13 mouse cellular contexts compared by ENCODE assay signal in the genomic region with DNA sequence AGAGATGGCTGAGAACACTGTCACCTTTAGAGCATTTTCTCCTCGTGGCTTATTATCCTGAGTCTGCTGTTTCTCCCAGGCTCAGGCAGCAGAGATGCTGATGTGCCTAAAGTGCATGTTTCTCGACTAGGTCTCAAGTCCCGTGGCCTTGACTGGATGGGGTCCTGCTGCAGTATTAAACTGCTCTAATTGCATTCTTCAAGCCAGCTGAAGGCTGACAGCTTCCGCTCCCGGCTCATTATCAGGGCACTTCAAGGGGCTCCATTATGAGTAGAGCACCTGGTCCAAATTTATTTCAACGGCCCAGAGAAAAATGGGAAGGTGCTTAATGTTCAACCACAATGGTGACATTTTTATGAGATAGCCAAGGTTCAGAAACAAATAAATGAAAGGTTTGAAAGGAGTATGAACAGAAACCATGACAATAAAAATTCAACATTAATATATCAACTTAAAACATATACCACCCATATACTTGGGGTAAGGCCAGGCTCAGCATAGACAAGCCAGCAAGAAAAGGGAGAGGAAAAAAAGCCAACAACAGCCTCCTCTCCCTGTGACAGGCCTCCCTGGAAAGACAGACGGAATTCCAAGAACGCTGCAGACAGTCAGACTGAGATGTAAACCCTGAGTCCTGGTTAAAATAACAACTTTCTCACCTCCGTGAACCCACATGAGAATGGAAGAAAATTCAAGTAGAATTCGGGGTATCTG.
DNase-seq lines count a peak whose midpoint lies in the region; ATAC-seq and TF ChIP-seq lines count a peak whose summit lies in the region.
"Had no signal": no experiment of that assay in that cellular context is flagged by ENCODE, and none has a peak within 500 bp of the region (broad histone marks: within the 10 kb centered on the region; RNA-seq: fewer than 3 reads in every experiment).

No protein-coding gene starts in this region.

- H3K4me2 ChIP-seq in heart, postnatal 0 days (ENCODE audit: low read depth, low read length) = no peak overlapping the region
- H3K4me2 ChIP-seq in intestine, embryonic 15.5 days (replicated peaks) = no peak overlapping the region
- no peak overlapping the region for H3K4me2 ChIP-seq in stomach, embryonic 15.5 days
- H3K4me2 ChIP-seq in forebrain, embryonic 12.5 days = no peak overlapping the region
- H3K4me2 ChIP-seq: forebrain, embryonic 15.5 days had no signal

- intact Hi-C loops in heart, postnatal 10 days (cut with DNase I) = loop anchor here (5.0 kb wide), 1 partner anchor 710 kb away; no protein-coding TSS in a partner anchor

- H3K9ac ChIP-seq in heart, postnatal 0 days (replicated peaks; ENCODE audit: low read depth, low read length) = no peak overlapping the region
- H3K9ac ChIP-seq in intestine, embryonic 15.5 days = no peak overlapping the region
- no peak overlapping the region for H3K9ac ChIP-seq in stomach, embryonic 15.5 days
- H3K9ac ChIP-seq in forebrain, embryonic 12.5 days = no peak overlapping the region
- H3K9ac ChIP-seq: forebrain, embryonic 15.5 days; liver, embryonic 14.5 days had no signal

- ATAC-seq in heart, postnatal 0 days (ENCODE audit: insufficient read depth, low read depth) = no peak
- no peak for ATAC-seq in intestine, embryonic 15.5 days
- ATAC-seq in stomach, embryonic 15.5 days (ENCODE audit: insufficient read depth, low FRiP score, low read depth) = no peak
- no peak for ATAC-seq in forebrain, embryonic 12.5 days (ENCODE audit: low FRiP score)
- ATAC-seq: forebrain, embryonic 15.5 days; hindbrain, embryonic 16.5 days had no signal

- no peak for DNase-seq in heart, postnatal 0 days (ENCODE audit: low spot score)
- DNase-seq in heart, postnatal 10 days = no peak
- DNase-seq in embryonic facial prominence, embryonic 10.5 days (ENCODE audit: low spot score) = peak; percentile 61
- no peak for DNase-seq in gastrocnemius, adult 8-10 months (ENCODE audit: low spot score in 2 of 2)
- DNase-seq: cerebellum, adult 8-10 months; gastrocnemius, postnatal 25 days; thymus, postnatal 14 days had no signal

- no peaks in the 10 kb centered on the region for H3K9me3 ChIP-seq in heart, postnatal 0 days (replicated peaks; ENCODE audit: control insufficient read depth, low read length)
- H3K9me3 ChIP-seq in embryonic facial prominence, embryonic 10.5 days = no peaks in the 10 kb centered on the region
- H3K9me3 ChIP-seq in intestine, embryonic 15.5 days = no peaks in the 10 kb centered on the region
- no peaks in the 10 kb centered on the region for H3K9me3 ChIP-seq in stomach, embryonic 15.5 days
- no peaks in the 10 kb centered on the region for H3K9me3 ChIP-seq in forebrain, embryonic 12.5 days
- H3K9me3 ChIP-seq: forebrain, embryonic 15.5 days had no signal

- peak overlapping the region; percentile 61 for H3K27ac ChIP-seq in heart, postnatal 0 days (ENCODE audit: low read depth)
- peak overlapping the region; percentile 72 for H3K27ac ChIP-seq in embryonic facial prominence, embryonic 10.5 days (replicated peaks)
- H3K27ac ChIP-seq in intestine, embryonic 15.5 days = peak overlapping the region; percentile 81
- peak overlapping the region; percentile 78 for H3K27ac ChIP-seq in stomach, embryonic 15.5 days
- no peak overlapping the region for H3K27ac ChIP-seq in forebrain, embryonic 12.5 days
- H3K27ac ChIP-seq: forebrain, embryonic 15.5 days; liver, embryonic 14.5 days had no signal

- no peaks in the 10 kb centered on the region for H3K36me3 ChIP-seq in heart, postnatal 0 days (replicated peaks; ENCODE audit: control insufficient read depth, insufficient read depth, low read length)
- H3K36me3 ChIP-seq in embryonic facial prominence, embryonic 10.5 days (replicated peaks) = no peaks in the 10 kb centered on the region
- H3K36me3 ChIP-seq in intestine, embryonic 15.5 days = no peaks in the 10 kb centered on the region
- H3K36me3 ChIP-seq in stomach, embryonic 15.5 days = no peaks in the 10 kb centered on the region
- no peaks in the 10 kb centered on the region for H3K36me3 ChIP-seq in forebrain, embryonic 12.5 days (replicated peaks)
- H3K36me3 ChIP-seq: forebrain, embryonic 15.5 days had no signal

- TF ChIP-seq CTCF in heart, postnatal 0 days (IDR thresholded peaks at IDR 0.05; ENCODE audit: low read depth) = no peak

- WGBS in heart, postnatal 0 days = 38% methylated on average over 10 of the region's 10 CpGs
- 46% methylated on average over 10 of the region's 10 CpGs for WGBS in embryonic facial prominence, embryonic 10.5 days
- 32% methylated on average over 10 of the region's 10 CpGs for WGBS in intestine, embryonic 15.5 days
- 43% methylated on average over 10 of the region's 10 CpGs for WGBS in stomach, embryonic 15.5 days
- WGBS in forebrain, embryonic 12.5 days = 52% methylated on average over 10 of the region's 10 CpGs

- no peaks in the 10 kb centered on the region for H3K27me3 ChIP-seq in heart, postnatal 0 days (ENCODE audit: control insufficient read depth, insufficient read depth, low read length)
- no peaks in the 10 kb centered on the region for H3K27me3 ChIP-seq in embryonic facial prominence, embryonic 10.5 days (replicated peaks; ENCODE audit: low read depth, poor library complexity, severe bottlenecking)
- no peaks in the 10 kb centered on the region for H3K27me3 ChIP-seq in intestine, embryonic 15.5 days (replicated peaks)
- H3K27me3 ChIP-seq in stomach, embryonic 15.5 days (replicated peaks) = no peaks in the 10 kb centered on the region
- H3K27me3 ChIP-seq in forebrain, embryonic 12.5 days = no peaks in the 10 kb centered on the region
- H3K27me3 ChIP-seq: forebrain, embryonic 15.5 days had no signal

- H3K4me3 ChIP-seq in heart, postnatal 0 days (ENCODE audit: low read depth, low read length) = no peak overlapping the region
- no peak overlapping the region for H3K4me3 ChIP-seq in embryonic facial prominence, embryonic 10.5 days
- H3K4me3 ChIP-seq in intestine, embryonic 15.5 days (replicated peaks) = no peak overlapping the region
- no peak overlapping the region for H3K4me3 ChIP-seq in stomach, embryonic 15.5 days (replicated peaks)
- H3K4me3 ChIP-seq in forebrain, embryonic 12.5 days (replicated peaks) = no peak overlapping the region
- H3K4me3 ChIP-seq: forebrain, embryonic 15.5 days had no signal

- TF ChIP-seq EP300 in heart, postnatal 0 days (IDR thresholded peaks at IDR 0.05; ENCODE audit: low read depth) = no peak

- peaks cover 51% of the 10 kb centered on the region for H3K4me1 ChIP-seq in heart, postnatal 0 days (ENCODE audit: control insufficient read depth, insufficient read depth)
- peaks cover 74% of the 10 kb centered on the region for H3K4me1 ChIP-seq in embryonic facial prominence, embryonic 10.5 days
- peaks cover 21% of the 10 kb centered on the region for H3K4me1 ChIP-seq in intestine, embryonic 15.5 days (replicated peaks)
- peaks cover 22% of the 10 kb centered on the region for H3K4me1 ChIP-seq in stomach, embryonic 15.5 days
- peaks cover 22% of the 10 kb centered on the region; the same call in 1 of the 2 replicates for H3K4me1 ChIP-seq in forebrain, embryonic 12.5 days
